Mouse (Mus musculus) 3134 (cell line): Measurements from ENCODE around the gene Pdia3.
"Not testable (repeated sequence)": the region's sequence is repeated elsewhere in the genome, so short reads cannot be mapped to it uniquely, and the experiment has no call there.

Experiments
- DNase-seq: peaks from one replicate; pipeline ENCODE4 v3.0.0-alpha.2; 2011; ENCODE audit warnings: low spot score; ENCODE audit not compliant: insufficient read length; ENCODE audit errors: extremely low read depth

The Pdia3 gene

GRCm38 (mm10) chr2:121475306-121475705 lies 61.7 kb downstream of the Pdia3 start:
- DNase-seq, result not testable (repeated sequence)

GRCm38 (mm10) chr2:121477491-121478266 lies 64.1 kb downstream of the Pdia3 start:
- no peak for DNase-seq

GRCm38 (mm10) chr2:121480498-121480897 lies 66.9 kb downstream of the Pdia3 start:
- DNase-seq, result peak; percentile 41

GRCm38 (mm10) chr2:121480916-121481315 lies 67.3 kb downstream of the Pdia3 start:
- not testable (repeated sequence) for DNase-seq

- DNase-seq, result no peak
These were observed 70.0 kb downstream of the Pdia3 start for GRCm38 (mm10) chr2:121483576-121483975.

- DNase-seq, result not testable (repeated sequence)
These were observed 70.8 kb downstream of the Pdia3 start for GRCm38 (mm10) chr2:121484403-121484802.
